Mouse (Mus musculus): ENCODE data around the gene Calm5. TPM values are rescaled to one million over a fixed set of nuclear protein-coding genes. Genes with fewer than 3 reads are reported as not detected.
A peak's percentile ranks its signal among the peaks of the same experiment; 100 is the strongest.
"Not testable (repeated sequence)": the region's sequence is repeated elsewhere in the genome, so short reads cannot be mapped to it uniquely, and the experiment has no call there.

Gene Calm5
- not detected in 2 replicates for polyA plus RNA-seq (2012; rRNA removed)

GRCm38 (mm10) chr13:3853648-3854333 is at the start of gene Calm5:
TSS of gene Calm5 (plus strand) at chr13:3854173.
- not testable (repeated sequence) for H3K27ac ChIP-seq (ENCODE audit: control insufficient read depth, insufficient read depth, low read depth, low read length); H3K4me3 ChIP-seq (ENCODE audit: control insufficient read depth, low read depth, low read length); H3K4me1 ChIP-seq (ENCODE audit: control insufficient read depth, insufficient read depth, low read length); H3K27me3 ChIP-seq (ENCODE audit: control insufficient read depth, insufficient read depth, low read length); H3K36me3 ChIP-seq (ENCODE audit: control insufficient read depth, insufficient read depth, low read length)

GRCm38 (mm10) chr13:3804186-3804585 is 49.8 kb upstream of the Calm5 start, which contains the start of gene Calml3:
TSS of gene Calml3 (minus strand) at chr13:3804316.
- H3K27ac ChIP-seq (ENCODE audit: control insufficient read depth, insufficient read depth, low read depth, low read length): no peak within 1 kb of the TSS
- H3K36me3 ChIP-seq (ENCODE audit: control insufficient read depth, insufficient read depth, low read length): no peaks in the 10 kb centered on the region
- peaks cover 6% of the 10 kb centered on the region; the same call in 1 of the 2 replicates for H3K4me1 ChIP-seq (ENCODE audit: control insufficient read depth, insufficient read depth, low read length)
- H3K27me3 ChIP-seq (ENCODE audit: control insufficient read depth, insufficient read depth, low read length): no peaks in the 10 kb centered on the region
- H3K4me3 ChIP-seq (ENCODE audit: control insufficient read depth, low read depth, low read length): peak within 1 kb of the TSS; percentile 77
- TF ChIP-seq POLR2A (IDR thresholded peaks at IDR 0.05; ENCODE audit: control insufficient read depth, low read depth, low read length) (no peak), CTCF (IDR thresholded peaks at IDR 0.05; ENCODE audit: control insufficient read depth, insufficient read depth, insufficient replicate concordance, low read depth, low read length) (no peak)

GRCm38 (mm10) chr13:3805132-3805531 is 48.8 kb upstream of the Calm5 start:
- Histone ChIP-seq H3K36me3 (ENCODE audit: control insufficient read depth, insufficient read depth, low read length) (no peaks in the 10 kb centered on the region), H3K27me3 (ENCODE audit: control insufficient read depth, insufficient read depth, low read length) (no peaks in the 10 kb centered on the region), H3K4me3 (ENCODE audit: control insufficient read depth, low read depth, low read length) (no peak overlapping the region), H3K27ac (ENCODE audit: control insufficient read depth, insufficient read depth, low read depth, low read length) (no peak overlapping the region), H3K4me1 (ENCODE audit: control insufficient read depth, insufficient read depth, low read length) (peaks cover 6% of the 10 kb centered on the region; the same call in 1 of the 2 replicates)
- TF ChIP-seq CTCF (IDR thresholded peaks at IDR 0.05; ENCODE audit: control insufficient read depth, insufficient read depth, insufficient replicate concordance, low read depth, low read length) (no peak), POLR2A (IDR thresholded peaks at IDR 0.05; ENCODE audit: control insufficient read depth, low read depth, low read length) (no peak)

GRCm38 (mm10) chr13:3805638-3806037 is 48.3 kb upstream of the Calm5 start:
- no peaks in the 10 kb centered on the region for H3K36me3 ChIP-seq (ENCODE audit: control insufficient read depth, insufficient read depth, low read length)
- no peak for TF ChIP-seq CTCF (IDR thresholded peaks at IDR 0.05; ENCODE audit: control insufficient read depth, insufficient read depth, insufficient replicate concordance, low read depth, low read length)
- no peak for TF ChIP-seq POLR2A (IDR thresholded peaks at IDR 0.05; ENCODE audit: control insufficient read depth, low read depth, low read length)
- H3K27ac ChIP-seq (ENCODE audit: control insufficient read depth, insufficient read depth, low read depth, low read length): no peak overlapping the region
- H3K4me1 ChIP-seq (ENCODE audit: control insufficient read depth, insufficient read depth, low read length): peaks cover 6% of the 10 kb centered on the region; the same call in 1 of the 2 replicates
- H3K27me3 ChIP-seq (ENCODE audit: control insufficient read depth, insufficient read depth, low read length): no peaks in the 10 kb centered on the region
- H3K4me3 ChIP-seq (ENCODE audit: control insufficient read depth, low read depth, low read length): no peak overlapping the region

GRCm38 (mm10) chr13:3807131-3807827 is 46.7 kb upstream of the Calm5 start:
- no peaks in the 10 kb centered on the region for H3K36me3 ChIP-seq (ENCODE audit: control insufficient read depth, insufficient read depth, low read length)
- no peak overlapping the region for H3K27ac ChIP-seq (ENCODE audit: control insufficient read depth, insufficient read depth, low read depth, low read length)
- TF ChIP-seq POLR2A (IDR thresholded peaks at IDR 0.05; ENCODE audit: control insufficient read depth, low read depth, low read length): no peak
- no peak for TF ChIP-seq CTCF (IDR thresholded peaks at IDR 0.05; ENCODE audit: control insufficient read depth, insufficient read depth, insufficient replicate concordance, low read depth, low read length)
- no peak overlapping the region for H3K4me3 ChIP-seq (ENCODE audit: control insufficient read depth, low read depth, low read length)
- peaks cover 6% of the 10 kb centered on the region; the same call in 1 of the 2 replicates for H3K4me1 ChIP-seq (ENCODE audit: control insufficient read depth, insufficient read depth, low read length)
- H3K27me3 ChIP-seq (ENCODE audit: control insufficient read depth, insufficient read depth, low read length): no peaks in the 10 kb centered on the region

- H3K4me3 ChIP-seq (ENCODE audit: control insufficient read depth, low read depth, low read length): no peak overlapping the region
- H3K27me3 ChIP-seq (ENCODE audit: control insufficient read depth, insufficient read depth, low read length): no peaks in the 10 kb centered on the region
- TF ChIP-seq CTCF (IDR thresholded peaks at IDR 0.05; ENCODE audit: control insufficient read depth, insufficient read depth, insufficient replicate concordance, low read depth, low read length): no peak
- no peak for TF ChIP-seq POLR2A (IDR thresholded peaks at IDR 0.05; ENCODE audit: control insufficient read depth, low read depth, low read length)
- no peaks in the 10 kb centered on the region for H3K36me3 ChIP-seq (ENCODE audit: control insufficient read depth, insufficient read depth, low read length)
- H3K4me1 ChIP-seq (ENCODE audit: control insufficient read depth, insufficient read depth, low read length): no peaks in the 10 kb centered on the region
- no peak overlapping the region for H3K27ac ChIP-seq (ENCODE audit: control insufficient read depth, insufficient read depth, low read depth, low read length)
Observed at GRCm38 (mm10) chr13:3818012-3818739, 35.8 kb upstream of the Calm5 start.

- TF ChIP-seq CTCF (IDR thresholded peaks at IDR 0.05; ENCODE audit: control insufficient read depth, insufficient read depth, insufficient replicate concordance, low read depth, low read length) (no peak), POLR2A (IDR thresholded peaks at IDR 0.05; ENCODE audit: control insufficient read depth, low read depth, low read length) (no peak)
- no peaks in the 10 kb centered on the region for H3K36me3 ChIP-seq (ENCODE audit: control insufficient read depth, insufficient read depth, low read length)
- no peaks in the 10 kb centered on the region for H3K27me3 ChIP-seq (ENCODE audit: control insufficient read depth, insufficient read depth, low read length)
- H3K4me1 ChIP-seq (ENCODE audit: control insufficient read depth, insufficient read depth, low read length): no peaks in the 10 kb centered on the region
- H3K4me3 ChIP-seq (ENCODE audit: control insufficient read depth, low read depth, low read length): no peak overlapping the region
- H3K27ac ChIP-seq (ENCODE audit: control insufficient read depth, insufficient read depth, low read depth, low read length): no peak overlapping the region
Observed at GRCm38 (mm10) chr13:3818740-3819076, 35.3 kb upstream of the Calm5 start.

Measured in testis, adult 2 months (tissue).